Mouse (Mus musculus) embryo, embryonic 11 days (tissue): ENCODE measurements at regions not wholly inside any gene's neighbourhood (a gene's known extent, or its start where the extent isn't known, plus 50 kb on each side); places are given as distances from the start of the nearest gene placed in this dataset.
"Not testable (repeated sequence)": the region's sequence is repeated elsewhere in the genome, so short reads cannot be mapped to it uniquely, and the experiment has no call there.

Experiments used
- DNase-seq: peaks from one replicate; pipeline ENCODE4 v3.0.0-alpha.2; 2015

DNA sequence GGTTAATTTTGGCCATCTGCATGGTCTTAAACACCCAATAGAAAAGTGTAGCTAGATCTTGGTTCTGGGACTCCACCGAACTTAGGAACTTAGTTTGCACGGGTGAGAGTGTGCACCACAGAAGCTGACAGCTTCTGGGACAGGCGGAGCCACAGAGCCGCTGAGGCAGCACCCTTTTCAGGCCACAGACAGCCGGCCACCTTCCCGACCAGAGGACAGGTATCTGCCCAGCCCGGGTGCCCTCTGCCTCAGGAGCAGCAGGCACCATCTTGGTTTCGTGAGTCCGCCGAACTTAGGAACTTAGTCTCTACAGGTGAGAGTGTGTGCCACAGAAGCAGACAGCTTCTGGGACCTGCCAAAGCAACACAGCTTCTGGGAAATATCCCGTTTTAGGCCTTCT lies 82.6 kb downstream of the Btbd35f22 start:
- DNase-seq, result peak; percentile 0

DNA sequence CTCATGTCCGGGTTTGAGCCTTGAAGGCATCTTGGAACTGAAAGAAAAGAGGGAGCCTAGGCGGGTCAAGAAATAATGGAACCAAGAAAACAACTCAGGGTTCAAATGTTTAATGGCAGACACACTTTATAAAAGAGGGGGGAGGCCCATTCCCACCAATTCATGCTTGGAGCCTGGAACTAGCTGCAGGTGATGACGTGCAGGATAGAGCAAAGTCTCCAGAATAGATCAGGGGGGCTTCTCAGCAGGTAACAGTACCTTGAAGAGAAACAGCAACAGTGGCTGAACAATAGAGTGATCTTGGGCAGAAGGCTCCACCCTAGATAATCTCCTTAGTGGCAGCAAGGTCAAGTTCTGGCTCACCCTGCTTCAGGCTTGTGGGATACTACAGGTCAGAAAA lies 100.5 kb downstream of the Btbd35f22 start:
- DNase-seq, result not testable (repeated sequence)
